Mouse (Mus musculus): ENCODE measurements around the gene Dync1i1. TPM values are rescaled to one million over a fixed set of nuclear protein-coding genes. Genes with fewer than 3 reads are reported as not detected.
"Not testable (repeated sequence)": the region's sequence is repeated elsewhere in the genome, so short reads cannot be mapped to it uniquely, and the experiment has no call there.

The Dync1i1 gene
- polyA plus RNA-seq (2015; fragmentation: Nextera tagmentation; extraction: Ambion mirVana): 3.7 and 4.1 TPM in 2 replicates

DNA sequence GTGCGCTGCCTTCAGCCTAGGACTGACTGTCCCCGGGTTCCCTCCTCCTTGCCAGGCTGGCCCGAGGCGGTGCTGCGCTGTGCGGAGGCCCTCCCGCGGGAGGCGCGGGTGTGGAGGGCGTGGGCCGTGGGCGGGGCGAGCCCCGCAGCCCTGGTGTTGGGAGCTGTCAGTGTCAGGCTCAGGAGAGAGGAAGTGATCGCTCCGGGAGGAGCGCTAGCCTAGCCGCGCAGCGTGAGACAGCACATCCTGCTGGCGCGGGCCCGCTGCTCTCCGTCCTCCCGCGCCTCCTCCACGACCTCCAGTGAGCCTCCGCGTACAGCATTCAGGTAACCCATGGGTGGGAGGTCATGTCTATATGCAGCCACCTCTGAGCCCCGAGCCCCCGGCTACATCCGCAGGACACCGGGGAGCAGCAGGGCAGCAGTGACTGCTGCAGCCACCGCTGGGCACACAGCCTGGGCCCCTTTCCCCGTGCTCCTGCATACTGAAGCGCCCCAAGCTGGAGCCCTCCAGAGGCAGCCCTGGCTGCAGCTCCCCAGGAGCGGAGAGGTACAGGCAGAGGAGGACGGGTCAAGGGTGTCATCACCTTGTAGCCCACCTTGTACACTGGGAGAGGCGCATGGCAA, at the start of gene Dync1i1:
Dync1i1 (plus strand) TSS at position 29 of the 626 bp plus-strand sequence.
- H3K4me1 ChIP-seq: peaks cover 11% of the 10 kb centered on the region; the same call in 1 of the 2 replicates
- no peaks in the 10 kb centered on the region for H3K9me3 ChIP-seq (replicated peaks)
- peak within 1 kb of the TSS; percentile 54 for H3K4me3 ChIP-seq (replicated peaks)
- H3K4me2 ChIP-seq: peak within 1 kb of the TSS; percentile 93
- peak; percentile 94 for ATAC-seq (replicated peaks; ENCODE audit: low FRiP score)
- 1% methylated on average over 40 of the region's 40 CpGs for WGBS
- H3K27me3 ChIP-seq: peaks cover 7% of the 10 kb centered on the region; the same call in 1 of the 2 replicates
- H3K27ac ChIP-seq: no peak within 1 kb of the TSS
- H3K36me3 ChIP-seq: no peaks in the 10 kb centered on the region
- peak within 1 kb of the TSS; percentile 48 for H3K9ac ChIP-seq

DNA sequence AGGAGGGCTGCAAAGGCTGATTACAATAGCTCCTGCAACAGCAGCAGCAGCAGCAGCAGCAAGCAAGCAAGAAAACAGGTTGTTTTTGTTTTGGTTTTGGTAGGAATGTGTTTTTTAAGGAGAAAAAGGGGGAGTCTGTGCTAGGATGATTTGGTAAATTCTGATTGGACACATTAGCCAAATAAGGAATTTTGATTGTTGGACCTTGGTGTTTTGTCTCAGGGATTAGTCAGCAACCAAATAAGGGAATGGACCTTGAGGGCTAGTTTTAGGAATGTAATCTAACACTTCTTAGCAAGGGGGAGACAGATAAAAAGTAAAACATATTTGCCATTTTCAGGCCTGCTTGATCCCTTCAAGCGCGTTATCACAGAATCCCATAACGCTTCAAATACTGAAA, 45.7 kb upstream of the Dync1i1 start:
- H3K4me2 ChIP-seq: no peak overlapping the region
- ATAC-seq (replicated peaks; ENCODE audit: low FRiP score): no peak
- H3K9me3 ChIP-seq (replicated peaks): no peaks in the 10 kb centered on the region
- H3K4me1 ChIP-seq: no peaks in the 10 kb centered on the region
- H3K9ac ChIP-seq: no peak overlapping the region
- no peaks in the 10 kb centered on the region for H3K27me3 ChIP-seq
- H3K27ac ChIP-seq: no peak overlapping the region
- no peak overlapping the region for H3K4me3 ChIP-seq (replicated peaks)
- H3K36me3 ChIP-seq: no peaks in the 10 kb centered on the region
- WGBS: 88% methylated on average over 3 of the region's 3 CpGs

DNA sequence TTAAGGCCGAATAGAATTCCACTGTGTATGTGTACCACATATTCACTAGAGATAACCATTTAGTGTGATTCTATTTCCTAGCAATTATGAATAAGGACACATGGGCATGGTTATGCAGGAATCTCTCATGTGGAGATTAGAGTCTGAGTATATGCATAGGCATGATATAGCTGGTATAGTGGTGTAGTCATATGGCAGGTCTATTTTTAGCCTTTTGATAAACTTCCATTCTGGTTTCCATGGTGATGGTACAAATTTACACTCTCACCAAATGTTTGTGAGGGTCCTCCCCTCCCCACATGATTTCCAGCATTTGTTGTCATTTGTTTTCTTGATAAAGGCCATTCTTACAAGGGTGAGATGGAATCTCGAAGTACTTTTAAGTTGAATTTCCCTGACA, 23.6 kb upstream of the Dync1i1 start:
- H3K27me3 ChIP-seq: no peaks in the 10 kb centered on the region
- no peak overlapping the region for H3K27ac ChIP-seq
- H3K9me3 ChIP-seq (replicated peaks): no peaks in the 10 kb centered on the region
- no peaks in the 10 kb centered on the region for H3K36me3 ChIP-seq
- 83% methylated on average over 2 of the region's 2 CpGs for WGBS
- no peaks in the 10 kb centered on the region for H3K4me1 ChIP-seq
- no peak for ATAC-seq (replicated peaks; ENCODE audit: low FRiP score)
- H3K9ac ChIP-seq: no peak overlapping the region
- H3K4me3 ChIP-seq (replicated peaks): no peak overlapping the region
- H3K4me2 ChIP-seq: no peak overlapping the region

DNA sequence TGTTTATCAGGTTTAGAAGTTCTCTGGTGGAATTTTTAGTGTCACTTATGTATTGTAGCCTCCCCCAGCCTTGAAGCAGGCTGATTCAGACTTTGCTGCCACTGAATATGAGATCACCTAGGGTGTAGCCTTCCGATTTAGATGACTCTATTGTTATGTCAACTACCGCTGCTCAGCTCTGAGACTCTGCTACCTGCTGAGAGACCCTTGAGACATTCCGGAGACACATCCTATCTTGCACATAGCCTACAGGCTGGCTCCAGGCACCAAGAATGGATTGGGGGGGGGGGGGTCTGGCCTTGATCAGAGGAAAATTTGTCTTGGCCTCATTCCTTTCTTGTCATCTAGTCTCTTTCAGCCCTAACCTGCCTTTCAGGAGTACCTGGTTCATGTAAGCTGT, 17.5 kb upstream of the Dync1i1 start:
- not testable (repeated sequence) for ATAC-seq (replicated peaks; ENCODE audit: low FRiP score); H3K9ac ChIP-seq; H3K4me3 ChIP-seq (replicated peaks); H3K4me1 ChIP-seq; H3K36me3 ChIP-seq; H3K9me3 ChIP-seq (replicated peaks); H3K4me2 ChIP-seq; H3K27ac ChIP-seq; H3K27me3 ChIP-seq
- 61% methylated on average over 3 of the region's 3 CpGs for WGBS

GRCm38 (mm10) chr6:5710063-5710605, 15.3 kb upstream of the Dync1i1 start:
- H3K4me1 ChIP-seq: no peaks in the 10 kb centered on the region
- no peaks in the 10 kb centered on the region for H3K27me3 ChIP-seq
- no peak for ATAC-seq (replicated peaks; ENCODE audit: low FRiP score)
- H3K9me3 ChIP-seq (replicated peaks): no peaks in the 10 kb centered on the region
- WGBS: 73% methylated on average over 3 of the region's 3 CpGs
- H3K9ac ChIP-seq: no peak overlapping the region
- no peak overlapping the region for H3K27ac ChIP-seq
- H3K4me3 ChIP-seq (replicated peaks): no peak overlapping the region
- H3K4me2 ChIP-seq: no peak overlapping the region
- no peaks in the 10 kb centered on the region for H3K36me3 ChIP-seq

- Histone ChIP-seq H3K4me1 (no peaks in the 10 kb centered on the region), H3K27ac (no peak overlapping the region), H3K9ac (no peak overlapping the region), H3K9me3 (replicated peaks) (no peaks in the 10 kb centered on the region), H3K27me3 (no peaks in the 10 kb centered on the region), H3K4me2 (no peak overlapping the region), H3K36me3 (no peaks in the 10 kb centered on the region), H3K4me3 (replicated peaks) (no peak overlapping the region)
- 91% methylated on average over 3 of the region's 3 CpGs for WGBS
- ATAC-seq (replicated peaks; ENCODE audit: low FRiP score): no peak
Observed at GRCm38 (mm10) chr6:5712620-5713019, 12.8 kb upstream of the Dync1i1 start.

GRCm38 (mm10) chr6:5715101-5715618, 10.3 kb upstream of the Dync1i1 start:
- 81% methylated on average over 3 of the region's 3 CpGs for WGBS
- no peak overlapping the region for H3K4me3 ChIP-seq (replicated peaks)
- no peaks in the 10 kb centered on the region for H3K36me3 ChIP-seq
- H3K9ac ChIP-seq: no peak overlapping the region
- H3K27ac ChIP-seq: no peak overlapping the region
- no peaks in the 10 kb centered on the region for H3K9me3 ChIP-seq (replicated peaks)
- H3K27me3 ChIP-seq: no peaks in the 10 kb centered on the region
- ATAC-seq (replicated peaks; ENCODE audit: low FRiP score): no peak
- H3K4me2 ChIP-seq: no peak overlapping the region
- H3K4me1 ChIP-seq: no peaks in the 10 kb centered on the region

DNA sequence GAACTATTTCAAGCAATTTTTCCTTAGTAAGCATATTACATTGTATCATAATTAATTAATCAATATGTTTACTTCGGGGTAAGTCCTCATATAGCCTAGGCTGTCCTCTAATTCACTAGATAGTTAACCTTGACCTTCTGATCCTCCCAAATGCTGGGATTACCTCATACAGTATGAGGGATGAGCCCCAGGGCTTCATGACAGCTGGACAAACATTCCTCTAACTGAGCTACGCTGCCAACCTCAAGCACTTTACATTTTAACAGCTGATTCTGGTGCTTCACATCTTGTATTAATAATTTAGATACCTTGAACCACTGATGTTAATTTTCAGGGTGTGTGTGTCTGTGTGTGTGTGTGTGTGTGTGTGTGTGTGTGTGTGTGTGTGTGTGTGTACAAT, 6.5 kb upstream of the Dync1i1 start:
- H3K27ac ChIP-seq: no peak overlapping the region
- no peaks in the 10 kb centered on the region for H3K4me1 ChIP-seq
- no peaks in the 10 kb centered on the region for H3K36me3 ChIP-seq
- ATAC-seq (replicated peaks; ENCODE audit: low FRiP score): no peak
- H3K9ac ChIP-seq: no peak overlapping the region
- no peaks in the 10 kb centered on the region for H3K27me3 ChIP-seq
- H3K4me3 ChIP-seq (replicated peaks): no peak overlapping the region
- H3K4me2 ChIP-seq: no peak overlapping the region
- 42% methylated on average over 2 of the region's 2 CpGs for WGBS
- H3K9me3 ChIP-seq (replicated peaks): no peaks in the 10 kb centered on the region

- H3K9me3 ChIP-seq (replicated peaks); H3K4me2 ChIP-seq; H3K27ac ChIP-seq; H3K4me1 ChIP-seq; ATAC-seq (replicated peaks; ENCODE audit: low FRiP score); H3K9ac ChIP-seq; H3K27me3 ChIP-seq; H3K4me3 ChIP-seq (replicated peaks); H3K36me3 ChIP-seq: not testable (repeated sequence)
Observed at GRCm38 (mm10) chr6:5720716-5721115, 4.7 kb upstream of the Dync1i1 start.

GRCm38 (mm10) chr6:5723986-5724385, 1.5 kb upstream of the Dync1i1 start:
- no peak overlapping the region for H3K27ac ChIP-seq
- 73% methylated on average over 1 of the region's 1 CpGs for WGBS
- H3K4me3 ChIP-seq (replicated peaks): no peak overlapping the region
- peaks cover 7% of the 10 kb centered on the region; the same call in 1 of the 2 replicates for H3K27me3 ChIP-seq
- no peak for ATAC-seq (replicated peaks; ENCODE audit: low FRiP score)
- H3K36me3 ChIP-seq: no peaks in the 10 kb centered on the region
- H3K4me2 ChIP-seq: no peak overlapping the region
- no peaks in the 10 kb centered on the region for H3K9me3 ChIP-seq (replicated peaks)
- H3K9ac ChIP-seq: no peak overlapping the region
- H3K4me1 ChIP-seq: peaks cover 11% of the 10 kb centered on the region; the same call in 1 of the 2 replicates

GRCm38 (mm10) chr6:5726237-5726670, 815 bp downstream of the Dync1i1 start:
- Histone ChIP-seq H3K4me3 (replicated peaks) (peak overlapping the region; percentile 54), H3K9me3 (replicated peaks) (no peaks in the 10 kb centered on the region), H3K4me2 (peak overlapping the region; percentile 93), H3K27ac (no peak overlapping the region), H3K9ac (peak overlapping the region; percentile 48), H3K4me1 (peaks cover 11% of the 10 kb centered on the region; the same call in 1 of the 2 replicates), H3K27me3 (peaks cover 7% of the 10 kb centered on the region; the same call in 1 of the 2 replicates), H3K36me3 (no peaks in the 10 kb centered on the region)
- WGBS: 5% methylated on average over 10 of the region's 10 CpGs
- ATAC-seq (replicated peaks; ENCODE audit: low FRiP score): no peak

DNA sequence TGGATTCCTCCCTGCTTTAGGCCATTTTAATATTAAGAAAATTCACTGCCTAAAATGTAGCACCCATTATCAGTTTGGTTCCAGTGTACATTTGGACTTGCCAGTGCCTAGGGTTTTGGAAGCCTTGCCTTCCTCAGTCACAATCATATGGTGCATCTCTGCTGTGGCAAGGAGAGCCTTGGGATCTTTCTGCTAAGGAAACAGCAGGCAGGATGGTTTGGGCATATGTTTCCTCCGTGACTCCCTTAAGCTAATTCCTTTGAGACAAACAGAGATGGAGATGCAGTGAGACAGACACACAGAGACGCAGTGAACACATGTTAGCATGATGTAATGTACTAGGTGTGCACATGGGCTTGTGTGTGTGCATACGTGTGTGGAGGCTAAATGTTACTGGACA, 7.8 kb downstream of the Dync1i1 start:
- 90% methylated on average over 3 of the region's 3 CpGs for WGBS
- no peak overlapping the region for H3K27ac ChIP-seq
- no peak overlapping the region for H3K4me3 ChIP-seq (replicated peaks)
- no peak for ATAC-seq (replicated peaks; ENCODE audit: low FRiP score)
- H3K9ac ChIP-seq: no peak overlapping the region
- no peaks in the 10 kb centered on the region for H3K36me3 ChIP-seq
- no peaks in the 10 kb centered on the region for H3K9me3 ChIP-seq (replicated peaks)
- H3K27me3 ChIP-seq: no peaks in the 10 kb centered on the region
- H3K4me2 ChIP-seq: no peak overlapping the region
- no peaks in the 10 kb centered on the region for H3K4me1 ChIP-seq
